Mouse (Mus musculus): ENCODE results near the gene Defb10. TPM values are rescaled to one million over a fixed set of nuclear protein-coding genes. Genes with fewer than 3 reads are reported as not detected.

Gene Defb10
- not detected for total RNA-seq (2023)

GRCm38 (mm10) chr8:21858586-21858985 is at the start of gene Defb10:
Gene Defb10, plus strand, starts transcription at chr8:21858901.

GRCm38 (mm10) chr8:21885321-21885720 is 26.6 kb downstream of the Defb10 start, which contains the start of gene Defb9:
Gene Defb9, minus strand, starts transcription at chr8:21885421.

GRCm38 (mm10) chr8:21906290-21906689 is 47.6 kb downstream of the Defb10 start, which contains the start of gene Defb11:
Gene Defb11, minus strand, starts transcription at chr8:21906412.

Other genes starting within 250 kb of the Defb10 start
- not detected for gene Defa26, start 240.7 kb upstream of the Defb10 start, total RNA-seq (2023)
- not detected for gene Defa17, start 203.1 kb upstream of the Defb10 start, total RNA-seq (2023)
- gene Defa34, start 193.1 kb upstream of the Defb10 start, total RNA-seq (2023) = not detected
- not detected for gene AY761184, start 155.3 kb upstream of the Defb10 start, total RNA-seq (2023)
- not detected for gene Defa24, start 124.4 kb upstream of the Defb10 start, total RNA-seq (2023)
- not detected for gene Defb50, start 35.4 kb upstream of the Defb10 start, total RNA-seq (2023)
- gene Defb2, start 19.0 kb upstream of the Defb10 start, total RNA-seq (2023) = not detected
- gene Defb9, start 26.5 kb downstream of the Defb10 start, total RNA-seq (2023) = not detected
- gene Defb11, start 47.5 kb downstream of the Defb10 start, total RNA-seq (2023) = not detected
- not detected for gene Defb15, start 73.8 kb downstream of the Defb10 start, total RNA-seq (2023)
- gene Defb35, start 79.5 kb downstream of the Defb10 start, total RNA-seq (2023) = not detected
- gene Defb13, start 87.9 kb downstream of the Defb10 start, total RNA-seq (2023) = not detected
- gene Fam90a1a, start 99.8 kb downstream of the Defb10 start, total RNA-seq (2023) = not detected
- not detected for gene Ccdc70, start 110.9 kb downstream of the Defb10 start, total RNA-seq (2023)
- gene Atp7b, start 201.4 kb downstream of the Defb10 start, total RNA-seq (2023) = 0.35 TPM
- 20.1 TPM for gene Alg11, start 201.8 kb downstream of the Defb10 start, total RNA-seq (2023)

All from CD4-positive naive resting alpha-beta T cell, adult 57 days (primary cell).